Mouse (Mus musculus): ENCODE data around the gene Fdxacb1.

Fdxacb1 gene

DNA sequence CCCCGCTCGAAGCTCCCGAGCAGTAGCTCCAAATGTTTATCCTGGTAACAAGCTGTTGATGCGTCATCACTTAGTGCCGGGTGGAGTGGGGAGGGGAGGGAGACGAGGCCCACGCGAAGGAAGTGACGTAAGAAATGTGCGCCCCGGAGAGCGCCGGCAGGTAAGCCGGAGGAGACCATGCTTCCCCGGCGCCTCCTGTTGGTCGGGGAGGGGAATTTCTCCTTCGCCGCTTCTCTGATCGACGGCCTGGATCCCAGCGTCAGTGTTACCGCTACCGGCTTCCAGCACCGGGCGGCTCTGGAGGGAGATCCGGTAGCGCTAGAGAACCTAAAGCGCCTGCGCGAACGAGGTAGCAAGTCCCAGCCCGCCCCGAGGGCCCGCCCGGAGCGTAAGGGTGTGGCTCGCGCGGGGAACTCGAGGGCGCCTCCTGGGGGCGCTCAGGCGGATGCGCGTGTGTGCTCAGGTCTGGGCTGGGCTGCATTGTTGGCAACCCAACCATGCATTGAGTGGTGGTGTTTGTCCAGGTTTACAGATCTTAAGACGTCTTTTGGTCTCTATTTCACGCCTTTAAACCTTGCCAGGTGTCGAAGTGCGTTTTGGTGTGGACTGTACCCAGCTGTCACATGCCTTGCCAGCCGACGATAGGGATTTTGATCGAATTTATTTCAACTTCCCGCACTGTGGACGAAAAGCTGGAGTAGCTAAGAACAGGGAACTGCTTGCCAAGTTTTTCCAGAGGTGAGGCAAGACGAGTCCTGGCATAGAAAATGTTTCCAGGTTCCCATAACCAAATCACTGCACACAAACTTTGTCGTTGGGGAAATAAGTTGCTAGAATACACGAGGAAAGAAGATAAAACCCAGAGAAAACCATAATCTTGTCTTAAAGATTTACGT lies at the start of gene Fdxacb1:
Gene Fdxacb1 (plus strand): TSS at position 130 of the 896 bp plus-strand sequence.
- DNase-seq, result peak; percentile 99

DNA sequence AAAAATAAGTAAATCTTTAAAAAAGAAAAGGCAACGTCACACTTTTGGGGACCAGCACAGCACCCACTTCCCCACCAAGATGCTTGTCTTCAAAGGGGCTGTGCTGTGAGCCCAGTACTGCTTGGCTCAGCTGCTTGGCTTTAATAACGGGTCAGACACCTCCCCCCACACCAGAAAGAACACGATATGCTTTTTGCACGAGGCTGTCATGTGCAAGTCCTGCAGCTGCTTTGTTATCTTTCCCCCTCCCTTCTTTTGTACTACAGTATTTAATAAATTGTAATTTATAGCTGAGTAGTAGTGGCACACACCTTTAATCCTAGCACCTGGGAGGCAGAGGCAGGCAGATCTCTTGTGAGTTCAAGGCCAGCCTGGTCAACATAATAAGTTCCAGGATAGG lies 49.2 kb upstream of the Fdxacb1 start:
- DNase-seq, result no peak

DNA sequence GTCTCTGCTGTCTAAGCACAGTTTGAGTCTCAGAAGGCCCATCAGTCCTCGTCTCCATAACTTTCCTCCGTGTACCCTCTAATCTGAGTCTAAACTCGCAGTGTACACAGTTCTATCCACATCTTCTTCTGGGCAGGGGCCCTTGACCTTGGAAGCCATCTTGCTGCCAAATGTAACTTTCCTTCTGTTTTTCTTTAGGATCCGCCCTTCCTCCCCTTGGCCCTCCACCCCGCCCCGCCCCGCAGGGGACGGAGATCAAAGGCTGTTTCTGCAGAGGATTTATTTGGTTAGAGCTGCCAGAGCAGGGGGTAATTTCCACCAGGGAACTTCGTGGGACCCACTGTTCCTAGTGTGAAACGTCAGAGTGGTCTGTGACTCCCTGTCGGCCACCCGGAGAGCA lies 47.0 kb upstream of the Fdxacb1 start:
- DNase-seq, result peak; percentile 44

DNA sequence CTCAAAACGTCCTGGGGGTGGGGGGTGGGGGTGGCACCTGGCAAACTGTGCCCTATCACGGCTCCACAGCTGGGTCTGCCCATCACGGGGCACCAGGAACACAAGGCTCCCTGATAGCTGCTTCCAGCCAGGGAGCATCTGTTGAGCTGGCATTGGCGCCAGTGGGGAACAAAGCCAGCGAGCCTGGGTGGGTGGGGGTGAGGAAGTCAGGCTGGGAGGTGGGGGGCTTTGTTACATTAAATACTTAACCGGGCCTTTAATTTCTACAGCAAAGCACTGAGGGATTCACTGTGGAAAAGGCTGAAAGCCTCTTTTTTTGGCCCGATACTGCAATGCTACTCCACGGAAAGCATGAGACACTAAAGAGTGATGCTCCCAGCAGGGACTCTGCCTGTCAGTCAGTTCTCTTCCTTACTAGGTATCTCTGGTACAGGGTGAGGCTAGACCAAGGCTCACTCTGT lies 45.6 kb upstream of the Fdxacb1 start:
- DNase-seq, result peak; percentile 64

DNA sequence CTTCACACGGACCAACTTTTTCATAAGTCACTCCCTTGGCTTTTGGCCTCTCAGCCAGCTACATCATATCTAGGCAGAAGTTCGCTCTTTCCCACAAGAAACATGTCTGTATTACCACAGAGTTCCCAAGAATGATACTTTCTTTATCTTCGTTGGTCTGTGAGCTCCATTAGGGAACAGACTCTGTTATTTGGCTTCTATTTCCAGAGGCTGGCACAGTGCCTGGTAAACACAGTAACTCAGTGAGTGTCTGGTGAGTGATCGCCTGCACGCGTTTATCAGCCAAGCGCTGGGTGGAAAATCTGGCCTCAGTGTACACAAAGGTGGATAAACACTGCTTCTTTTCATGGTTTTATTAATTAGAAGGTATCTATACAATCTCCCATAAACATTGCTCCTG lies 44.6 kb upstream of the Fdxacb1 start:
- peak; percentile 85 for DNase-seq

DNA sequence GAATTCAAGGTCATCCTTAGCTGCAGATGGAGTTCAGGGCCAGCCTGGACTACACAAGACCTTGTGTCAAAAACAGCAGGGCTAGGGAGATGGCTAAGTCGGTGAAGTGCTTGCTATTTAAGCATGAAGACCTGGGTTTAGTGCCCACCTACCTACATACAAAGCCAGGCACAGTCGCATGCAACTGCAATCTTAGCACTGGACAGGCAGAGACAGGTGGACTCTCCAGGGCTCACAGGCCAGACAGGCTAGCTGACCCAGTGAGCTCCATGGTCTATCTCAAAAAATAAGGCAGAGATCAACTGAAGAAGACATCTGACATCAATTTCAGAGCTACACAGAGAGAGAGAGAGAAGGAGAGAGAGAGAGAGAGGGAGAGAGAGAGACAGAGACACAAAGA lies 43.9 kb upstream of the Fdxacb1 start:
- peak; percentile 37 for DNase-seq

GRCm38 (mm10) chr9:50724661-50725330 lies 43.2 kb upstream of the Fdxacb1 start:
- no peak for DNase-seq

DNA sequence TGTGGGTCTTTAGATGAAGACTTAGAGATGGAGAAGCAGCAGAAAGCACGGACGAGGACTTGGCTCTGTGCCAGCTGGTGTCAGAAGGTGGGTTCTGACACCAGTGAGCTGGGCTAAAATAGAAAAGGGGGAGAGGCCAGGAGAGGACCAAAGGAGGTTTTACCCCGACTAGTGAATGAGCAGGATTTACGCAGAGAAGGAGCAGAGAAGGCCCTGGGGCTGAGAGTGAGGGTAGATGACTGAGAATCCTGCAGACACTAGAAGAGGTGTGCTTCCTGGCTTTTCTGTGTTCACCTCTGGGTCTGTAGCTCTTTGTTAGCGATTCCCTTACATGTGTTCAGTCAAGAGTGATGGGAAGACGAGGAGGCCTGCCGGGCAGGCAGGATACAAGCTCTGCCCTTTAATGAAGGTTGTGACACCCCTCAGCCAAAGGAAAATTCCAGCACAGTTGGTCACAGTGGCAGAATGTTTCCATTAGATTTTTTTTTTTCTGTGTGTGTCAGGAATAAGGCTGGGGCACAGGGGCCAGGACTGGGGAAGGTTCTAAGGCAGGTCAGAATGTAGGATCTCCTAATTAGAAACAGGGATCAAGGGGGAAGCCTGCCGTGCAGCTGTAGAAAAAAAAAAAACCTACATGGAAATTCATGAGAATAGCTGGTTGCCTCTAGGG lies 42.0 kb upstream of the Fdxacb1 start:
- peak; percentile 58 for DNase-seq

DNA sequence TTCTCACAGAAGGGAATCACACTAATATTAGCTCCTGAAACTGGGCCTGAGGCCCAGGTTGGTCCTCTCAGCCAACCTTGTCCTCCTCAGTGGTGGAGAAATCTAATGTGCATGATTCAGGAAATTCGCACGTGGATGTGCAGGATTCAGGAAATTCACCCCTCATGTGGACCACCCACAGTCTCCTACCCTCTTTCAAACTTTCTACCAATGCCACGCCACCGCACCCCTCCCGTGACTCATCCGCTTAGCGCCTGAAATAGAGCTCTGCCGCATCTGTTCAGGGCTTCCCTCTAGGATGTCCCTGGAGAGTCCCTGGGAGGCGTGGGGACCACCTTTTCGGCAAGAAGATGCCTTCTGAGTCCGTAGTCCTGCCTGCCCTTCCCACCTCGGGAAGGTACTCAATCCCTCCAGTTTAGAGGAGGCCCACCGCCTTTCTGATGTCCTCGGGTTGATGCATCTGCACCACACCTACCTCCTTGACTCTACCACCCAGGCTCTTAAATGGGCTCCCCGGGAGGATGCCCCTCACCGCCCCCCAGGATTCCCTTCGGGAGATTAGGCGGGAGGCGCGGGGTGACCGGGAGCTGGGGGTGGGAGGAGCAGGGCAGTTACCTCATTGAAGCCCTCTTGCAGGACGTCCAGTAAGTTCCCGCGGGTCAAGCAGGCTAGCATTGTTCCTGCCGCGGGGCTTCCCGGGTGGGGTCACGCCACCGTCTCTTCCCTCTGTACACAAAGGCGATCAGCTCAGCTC lies 40.7 kb upstream of the Fdxacb1 start:
- peak; percentile 70 for DNase-seq

- DNase-seq, result peak; percentile 87
These were observed 39.9 kb upstream of the Fdxacb1 start for GRCm38 (mm10) chr9:50727925-50728651.

- DNase-seq, result no peak
These were observed 38.4 kb upstream of the Fdxacb1 start for GRCm38 (mm10) chr9:50729600-50729999.

GRCm38 (mm10) chr9:50732560-50732959 lies 35.5 kb upstream of the Fdxacb1 start:
- DNase-seq, result no peak

GRCm38 (mm10) chr9:50734989-50735388 lies 33.0 kb upstream of the Fdxacb1 start:
- DNase-seq, result peak; percentile 60

DNA sequence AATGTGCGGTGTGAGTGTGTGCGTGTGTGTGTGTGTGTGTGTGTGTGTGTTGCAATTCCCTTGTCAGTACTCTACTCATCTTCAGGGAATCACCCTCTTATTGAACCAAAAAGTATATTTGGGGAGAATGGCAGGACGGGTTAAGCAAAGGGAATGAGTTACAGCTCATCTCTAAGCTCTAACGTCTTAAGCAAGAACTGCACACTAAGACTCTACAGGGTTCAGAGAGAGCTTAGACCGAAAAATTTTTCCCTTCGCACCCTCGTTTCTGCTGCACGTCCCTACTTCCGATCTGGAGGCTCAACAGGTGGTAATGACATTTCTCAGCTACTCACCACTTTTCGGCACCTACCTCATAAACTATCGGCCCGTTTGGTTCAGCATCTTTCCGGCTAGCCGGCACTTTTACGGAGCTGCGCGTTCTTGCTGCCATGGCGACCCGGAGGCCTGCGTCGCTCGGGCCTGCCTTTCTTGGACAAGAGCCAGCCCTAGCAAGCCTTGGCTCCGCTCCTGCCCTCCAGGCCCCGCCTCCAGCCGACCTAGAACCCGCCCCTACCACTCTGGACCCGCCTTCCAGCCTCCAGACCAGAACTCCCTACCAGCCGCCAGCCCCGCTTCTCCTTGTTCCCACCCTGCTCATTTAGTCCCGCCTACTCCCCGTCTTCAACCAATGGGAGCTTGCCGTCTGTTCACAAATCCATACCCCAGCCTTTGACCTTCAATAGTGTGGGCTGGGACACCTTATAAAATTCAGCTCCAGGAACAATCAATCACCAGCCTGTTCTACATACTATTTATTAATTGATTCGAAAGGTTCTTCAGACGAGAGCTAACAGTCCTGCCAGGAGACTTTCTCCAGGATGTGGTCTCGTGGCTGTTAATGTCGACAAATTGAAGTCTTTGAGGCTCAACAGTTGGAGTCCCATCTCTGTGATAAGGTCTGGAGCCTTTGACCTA lies 28.8 kb upstream of the Fdxacb1 start, which contains the start of gene Dixdc1:
Gene Dixdc1 (minus strand): TSS at position 604 of the 957 bp plus-strand sequence.
- DNase-seq, result peak; percentile 86

DNA sequence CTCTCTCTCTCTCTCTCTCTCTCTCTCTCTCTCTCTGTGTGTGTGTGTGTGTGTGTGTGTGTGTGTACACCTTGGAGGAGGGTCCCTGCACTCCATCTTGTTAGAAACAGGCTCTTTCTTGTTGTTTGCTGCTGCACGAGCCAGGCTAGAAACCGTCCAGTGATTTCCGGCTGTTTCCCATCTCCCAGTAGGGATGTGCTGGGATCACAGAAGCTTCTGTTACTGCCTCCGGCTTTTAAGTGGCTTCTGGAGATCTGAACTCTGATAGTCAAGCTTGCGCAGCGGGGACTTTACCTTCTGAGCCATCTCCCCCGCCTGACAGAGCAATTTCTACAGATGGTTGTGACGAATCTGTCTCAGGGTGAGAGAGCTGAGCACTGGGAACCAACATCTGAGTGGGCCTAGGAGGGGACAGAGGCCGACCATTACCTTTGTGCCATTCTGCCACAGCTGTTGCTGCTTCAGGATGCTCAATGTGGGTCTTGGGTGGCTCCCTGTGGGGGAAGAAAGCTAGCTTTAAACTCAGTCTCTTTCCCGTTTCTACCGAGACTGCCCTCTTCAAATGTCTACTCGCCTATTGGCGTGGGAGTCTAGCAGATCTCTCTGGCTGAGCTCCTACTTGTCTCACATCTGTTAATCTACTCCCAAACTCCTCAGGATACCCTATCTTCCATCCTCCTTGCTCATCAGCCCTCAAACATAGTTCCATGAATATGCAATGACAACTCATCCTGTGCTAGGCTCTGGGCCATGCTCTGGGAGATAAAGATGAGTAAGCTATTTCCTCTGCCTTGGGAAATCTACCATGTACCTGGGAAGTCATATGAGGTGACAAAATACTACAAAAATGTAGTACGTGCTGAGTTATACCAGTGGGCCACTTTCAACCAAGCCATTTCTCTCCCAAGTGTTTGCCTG lies 26.9 kb upstream of the Fdxacb1 start:
- DNase-seq, result no peak

GRCm38 (mm10) chr9:50742261-50742660 lies 25.8 kb upstream of the Fdxacb1 start:
- no peak for DNase-seq

- no peak for DNase-seq
These were observed 25.3 kb upstream of the Fdxacb1 start for GRCm38 (mm10) chr9:50742744-50743143.

DNA sequence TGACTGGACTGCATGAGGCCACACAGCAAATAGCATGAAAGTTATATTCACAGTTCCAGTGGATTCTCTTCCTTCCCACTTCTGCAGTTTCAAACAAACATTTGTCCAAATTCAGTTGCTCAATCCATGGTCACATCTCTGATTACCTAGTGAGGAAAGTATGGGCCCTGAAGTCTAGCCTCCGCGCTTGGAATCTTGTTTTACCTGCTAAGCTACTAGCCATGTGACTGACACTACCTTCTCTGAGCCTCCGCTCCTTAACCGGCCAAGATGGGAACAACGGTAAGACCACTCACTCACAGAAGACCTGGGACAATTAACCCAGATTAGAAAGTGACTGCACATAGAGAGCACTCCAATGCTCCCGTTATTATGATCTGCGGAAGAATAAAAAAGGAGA lies 22.2 kb upstream of the Fdxacb1 start:
- DNase-seq, result no peak

DNA sequence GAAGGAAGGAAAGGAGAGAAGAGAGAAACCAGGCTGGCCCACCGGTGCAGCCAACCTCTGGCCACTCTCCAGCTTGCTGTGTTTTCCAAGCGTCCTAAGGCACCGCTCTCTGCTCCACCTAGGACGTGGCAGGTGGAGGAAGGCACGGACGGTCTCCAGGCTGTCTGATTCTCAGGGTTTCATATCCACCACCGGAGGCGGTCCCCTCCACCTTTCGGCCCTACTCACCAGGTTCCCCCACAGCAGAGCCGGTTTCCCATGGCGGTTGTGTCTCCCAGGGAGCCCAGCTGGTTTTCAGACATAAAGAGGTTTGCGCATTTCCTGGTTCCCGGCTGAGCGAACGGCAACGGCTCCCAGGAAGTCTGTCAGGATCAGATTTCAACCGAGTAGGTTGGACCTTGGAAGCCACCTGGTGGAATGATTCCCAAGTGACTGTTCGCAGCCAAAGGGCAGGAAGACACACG lies 21.8 kb upstream of the Fdxacb1 start, which contains the start of gene 2310030G06Rik:
Gene 2310030G06Rik (minus strand): TSS at position 323 of the 464 bp plus-strand sequence.
- DNase-seq, result no peak

All from cerebellum, adult 11-12 months (tissue).